Mouse (Mus musculus) stomach, postnatal 0 days (tissue): ENCODE measurements around the gene Ctsf. TPM values are rescaled to one million over a fixed set of nuclear protein-coding genes. Genes with fewer than 3 reads are reported as not detected.
A peak's percentile ranks its signal among the peaks of the same experiment; 100 is the strongest.

Source experiments
- ATAC-seq: fragments of 200-750 bp; cut with Nextera tagmentation; 2 replicates; pipeline ENCODE4 v1.8.0; 2017; ENCODE audit not compliant: low FRiP score, low TSS enrichment
- DNase-seq: peaks from one replicate; pipeline ENCODE4 v3.0.0-alpha.2; 2016; ENCODE audit warnings: low spot score
- H3K27ac ChIP-seq: fragments of 300-500 bp; sonication (generic); replicated peaks from 2 replicates; pipeline ENCODE4 v1.5.1; 2014; ENCODE audit warnings: mild to moderate bottlenecking, control low read depth
- H3K27me3 ChIP-seq: fragments of 300-500 bp; sonication (generic); 2 replicates; pipeline ENCODE4 v1.6.1; 2014; ENCODE audit warnings: low read length; ENCODE audit not compliant: control insufficient read depth, insufficient read depth
- H3K36me3 ChIP-seq: fragments of 300-500 bp; sonication (generic); 2 replicates; pipeline ENCODE4 v1.6.1; 2014; ENCODE audit warnings: low read length, mixed read lengths; ENCODE audit not compliant: control insufficient read depth, insufficient read depth
- H3K4me1 ChIP-seq: fragments of 300-500 bp; sonication (generic); replicated peaks from 2 replicates; pipeline ENCODE4 v1.6.1; 2014; ENCODE audit warnings: antibody characterized with exemption; ENCODE audit not compliant: control insufficient read depth, insufficient read depth
- H3K4me2 ChIP-seq: fragments of 300-500 bp; sonication (generic); replicated peaks from 2 replicates; pipeline ENCODE4 v1.6.1; 2014; ENCODE audit warnings: low read depth, mild to moderate bottlenecking, control low read depth, moderate library complexity
- H3K4me3 ChIP-seq: fragments of 300-500 bp; sonication (generic); 2 replicates; pipeline ENCODE4 v1.5.1; 2014; ENCODE audit warnings: low read depth, low read length, control low read depth
- H3K9ac ChIP-seq: fragments of 300-500 bp; sonication (generic); 2 replicates; pipeline ENCODE4 v1.6.1; 2014; ENCODE audit warnings: mild to moderate bottlenecking, low read length, control low read depth, mixed read lengths
- H3K9me3 ChIP-seq: fragments of 300-500 bp; sonication (generic); 2 replicates; pipeline ENCODE4 v1.6.1; 2016; ENCODE audit warnings: low read length; ENCODE audit not compliant: control insufficient read depth
- CTCF ChIP-seq: IDR thresholded peaks from 2 replicates; pipeline ENCODE4 v1.5.1; 2016; ENCODE audit warnings: antibody characterized with exemption, low read depth, mild to moderate bottlenecking, moderate library complexity
- EP300 ChIP-seq: optimal IDR thresholded peaks from 2 replicates; pipeline ENCODE3; 2016; ENCODE audit warnings: antibody characterized with exemption
- WGBS: fragments of 180-500 bp; shearing (Covaris S2); extraction: QIAGEN DNeasy Blood & Tissue Kit; methylation state at CpG from one replicate; pipeline ENCODE4 v1.1.7; 2014; 5-methylcytosine and 5-hydroxymethylcytosine counted together
- polyA plus RNA-seq: library from polyadenylated mRNA; unstranded; fragments of >200 nt; fragmentation: Nextera tagmentation; extraction: Ambion mirVana; gene quantifications from 2 replicates; pipeline ENCODE4 v1.2.1, GENCODE M21; 2015

The Ctsf gene
- polyA plus RNA-seq, 1 experiment from 2014 or later = 24.1 TPM

DNA sequence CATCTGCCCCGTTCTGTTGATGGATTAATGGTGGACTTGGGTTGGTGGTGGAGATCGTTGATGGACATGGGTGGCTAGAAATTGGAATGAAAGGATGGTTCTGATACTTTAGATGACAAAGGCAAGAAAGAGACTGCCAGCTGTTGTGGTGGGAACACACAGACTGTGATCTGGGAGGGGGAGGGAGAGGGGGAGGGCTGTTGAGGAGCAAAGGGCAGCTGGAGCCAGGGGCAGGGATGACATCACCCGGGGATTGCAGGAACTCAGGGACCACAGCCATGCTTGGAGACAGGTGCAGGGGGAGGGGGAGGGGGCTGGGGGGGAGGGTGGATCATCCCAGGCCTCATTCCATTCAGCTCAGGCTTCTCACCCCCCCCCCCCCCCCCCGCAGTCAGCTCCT is 21.3 kb downstream of the Ctsf start:
- ATAC-seq = no peak
- Histone ChIP-seq H3K27ac (no peak overlapping the region), H3K9me3 (no peaks in the 10 kb centered on the region), H3K36me3 (no peaks in the 10 kb centered on the region), H3K4me1 (no peaks in the 10 kb centered on the region), H3K4me3 (no peak overlapping the region), H3K9ac (no peak overlapping the region), H3K27me3 (no peaks in the 10 kb centered on the region), H3K4me2 (no peak overlapping the region)
- WGBS = 72% methylated on average over 2 of the region's 4 CpGs
- no peak for DNase-seq
- TF ChIP-seq CTCF (no peak), EP300 (no peak)

DNA sequence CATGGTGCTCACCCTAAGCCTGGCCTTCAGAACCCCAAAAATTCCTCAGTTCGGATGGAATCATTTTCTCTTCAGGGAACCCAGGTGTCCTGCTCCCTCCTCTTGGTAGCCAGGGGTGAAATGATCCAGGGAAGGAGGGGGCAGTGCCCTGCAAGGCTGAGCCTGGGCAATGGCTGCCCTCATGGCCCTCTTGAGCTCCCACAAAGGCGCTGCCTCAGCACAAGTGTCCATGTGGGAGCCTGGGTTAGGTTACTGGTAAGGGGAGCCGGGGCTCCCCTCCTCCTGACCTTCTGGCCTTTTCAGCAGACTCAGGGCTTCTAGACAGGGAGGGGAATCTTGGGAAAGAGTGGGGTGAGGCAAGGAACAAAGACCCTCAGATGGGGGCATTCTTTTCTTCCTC is 21.8 kb downstream of the Ctsf start:
- Histone ChIP-seq H3K4me1 (no peaks in the 10 kb centered on the region), H3K4me3 (no peak overlapping the region), H3K9me3 (no peaks in the 10 kb centered on the region), H3K9ac (no peak overlapping the region), H3K36me3 (no peaks in the 10 kb centered on the region), H3K27me3 (no peaks in the 10 kb centered on the region), H3K27ac (no peak overlapping the region), H3K4me2 (0 out of 2 replicates have a peak overlapping the region, but pooled peaks have one; percentile 3)
- WGBS = 67% methylated on average over 3 of the region's 3 CpGs
- no peak for TF ChIP-seq EP300
- TF ChIP-seq CTCF = no peak
- no peak for DNase-seq
- ATAC-seq = no peak

DNA sequence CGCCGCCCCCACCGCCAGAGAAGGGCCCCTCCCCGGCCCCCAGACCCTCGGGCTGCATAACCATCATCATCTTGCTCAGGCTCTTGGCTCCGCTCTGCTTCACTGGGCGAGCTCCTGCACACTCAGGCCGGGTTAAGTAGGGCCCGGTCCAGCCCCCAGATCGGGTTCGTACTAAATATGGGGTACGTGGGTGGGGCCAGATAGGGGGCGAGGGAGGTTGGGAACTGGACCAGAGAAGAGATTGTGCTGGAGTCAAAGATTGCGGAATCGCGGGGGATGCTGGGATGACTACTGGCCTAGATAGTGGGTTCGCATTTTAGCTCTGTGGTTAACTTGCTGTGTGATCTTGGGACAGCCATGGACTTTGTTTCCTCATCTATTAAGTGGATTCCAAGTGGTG is 22.9 kb downstream of the Ctsf start, which contains the start of gene Actn3:
Gene Actn3, minus strand, starts transcription at position 125 of the 400 bp plus-strand sequence.
- DNase-seq (peak; percentile 33), ATAC-seq (peak; percentile 8; the same call in 1 of the 2 replicates)
- WGBS = 4% methylated on average over 17 of the region's 17 CpGs

DNA sequence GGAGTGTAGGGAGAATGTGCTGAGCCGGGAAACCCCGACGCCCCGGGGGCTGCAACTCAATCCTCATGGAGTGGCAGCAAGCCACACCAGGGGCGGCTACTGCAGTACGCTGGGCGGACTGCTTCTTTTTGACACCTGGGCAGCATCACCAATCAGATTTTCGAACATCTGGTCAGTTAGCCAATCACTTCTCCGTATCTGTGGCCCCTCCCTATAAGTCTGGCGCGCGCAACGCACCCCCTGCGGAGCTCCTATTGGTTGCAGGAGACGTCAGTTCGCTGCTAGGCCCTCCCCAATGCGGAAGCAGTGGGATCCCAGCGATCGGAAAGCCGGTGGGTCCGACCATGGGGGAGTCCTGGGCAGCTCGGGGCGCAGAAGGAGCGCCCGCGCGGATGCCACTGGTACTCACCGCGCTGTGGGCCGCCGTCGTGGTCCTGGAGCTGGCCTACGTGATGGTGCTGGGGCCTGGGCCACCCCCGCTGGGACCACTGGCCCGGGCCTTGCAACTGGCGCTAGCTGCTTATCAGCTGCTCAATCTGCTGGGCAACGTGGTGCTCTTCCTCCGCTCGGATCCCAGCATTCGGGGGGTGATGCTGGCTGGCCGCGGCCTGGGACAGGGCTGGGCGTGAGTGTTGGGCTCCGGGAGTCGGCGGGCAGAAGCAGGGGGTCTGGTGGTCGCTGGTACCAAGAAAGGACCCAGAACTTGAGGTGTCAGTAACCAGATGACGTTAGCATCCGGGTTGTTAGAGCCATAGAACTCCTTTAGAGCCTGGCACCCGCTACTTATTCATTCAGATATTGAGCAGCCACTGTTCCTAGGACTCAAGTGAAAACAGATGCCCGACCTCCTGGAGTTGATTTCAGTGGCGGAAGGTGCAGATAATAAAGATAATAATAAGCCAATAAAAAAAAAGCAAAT is 23.7 kb downstream of the Ctsf start, which contains the start of gene Zdhhc24:
Gene Zdhhc24, plus strand, starts transcription at position 264 of the 919 bp plus-strand sequence.
- no peaks in the 10 kb centered on the region for H3K4me1 ChIP-seq
- no peaks in the 10 kb centered on the region for H3K9me3 ChIP-seq
- peak within 1 kb of the TSS; percentile 91 for H3K9ac ChIP-seq
- H3K4me2 ChIP-seq = peak within 1 kb of the TSS; percentile 91
- ATAC-seq (peak; percentile 99), DNase-seq (peak; percentile 95)
- H3K27me3 ChIP-seq = no peaks in the 10 kb centered on the region
- no peaks in the 10 kb centered on the region for H3K36me3 ChIP-seq
- WGBS = 1% methylated on average over 52 of the region's 52 CpGs
- peak within 1 kb of the TSS; percentile 89 for H3K4me3 ChIP-seq
- peak within 1 kb of the TSS; percentile 81 for H3K27ac ChIP-seq
- TF ChIP-seq EP300 (peak; percentile 83), CTCF (no peak)

More for the DNA sequence above, 22.9 kb downstream of the Ctsf start, which contains the start of gene Actn3:
- Histone ChIP-seq H3K36me3 (no peaks in the 10 kb centered on the region), H3K4me1 (no peaks in the 10 kb centered on the region), H3K27ac (peak within 1 kb of the TSS; percentile 81), H3K27me3 (no peaks in the 10 kb centered on the region), H3K4me2 (peak within 1 kb of the TSS; percentile 91), H3K9me3 (no peaks in the 10 kb centered on the region), H3K4me3 (peak within 1 kb of the TSS; percentile 89), H3K9ac (peak within 1 kb of the TSS; percentile 91)
- TF ChIP-seq CTCF (no peak), EP300 (no peak)

DNA sequence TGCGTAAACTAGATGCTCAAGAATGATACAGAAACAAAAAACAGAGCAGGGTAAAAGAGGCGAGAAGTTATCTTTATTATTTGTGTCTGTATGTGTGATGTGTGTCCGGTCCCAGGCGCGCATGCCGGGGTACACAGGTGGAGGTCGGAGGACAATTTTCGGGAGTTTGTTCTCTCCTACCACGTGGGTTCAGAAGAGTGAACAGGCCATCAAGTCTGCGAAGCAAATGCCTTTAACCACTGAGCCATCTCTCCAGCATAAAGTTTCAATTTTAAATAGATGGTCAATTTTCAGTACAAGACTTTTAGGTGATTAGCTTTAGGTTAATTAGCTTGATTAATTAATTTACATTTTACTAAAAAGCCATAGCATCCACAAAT is 24.4 kb downstream of the Ctsf start:
- 56% methylated on average over 10 of the region's 10 CpGs for WGBS
- TF ChIP-seq CTCF = no peak
- no peak for TF ChIP-seq EP300
- H3K4me2 ChIP-seq = peak overlapping the region; percentile 91
- DNase-seq (no peak), ATAC-seq (no peak)
- no peak overlapping the region; the same call in 1 of the 2 replicates for H3K9ac ChIP-seq
- no peaks in the 10 kb centered on the region for H3K4me1 ChIP-seq
- H3K9me3 ChIP-seq = no peaks in the 10 kb centered on the region
- peak overlapping the region; percentile 89; the same call in 1 of the 2 replicates for H3K4me3 ChIP-seq
- H3K27me3 ChIP-seq = no peaks in the 10 kb centered on the region
- no peak overlapping the region for H3K27ac ChIP-seq
- no peaks in the 10 kb centered on the region for H3K36me3 ChIP-seq

DNA sequence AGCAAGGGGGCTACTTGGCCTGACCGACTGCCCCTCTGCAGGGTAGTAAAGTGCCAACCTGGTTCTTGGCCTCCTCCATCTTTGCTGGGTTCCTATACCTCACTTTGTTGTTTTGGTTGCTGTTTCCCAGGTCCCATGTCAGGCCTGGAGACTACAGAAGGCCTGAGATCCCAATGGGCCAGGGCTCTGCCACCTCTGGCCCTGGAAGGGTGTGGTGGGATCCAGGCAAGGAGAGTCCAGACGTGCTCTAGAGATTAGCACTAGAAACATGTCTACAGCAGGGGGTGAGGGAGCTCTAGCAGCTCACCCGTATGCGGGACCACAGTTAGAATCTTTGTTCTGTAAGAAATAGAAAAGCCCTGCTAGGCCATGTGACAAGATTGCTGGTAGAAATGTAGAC is 29.0 kb downstream of the Ctsf start:
- H3K9me3 ChIP-seq = no peaks in the 10 kb centered on the region
- H3K9ac ChIP-seq = no peak overlapping the region
- TF ChIP-seq EP300 = no peak
- TF ChIP-seq CTCF = no peak
- ATAC-seq = no peak
- 78% methylated on average over 4 of the region's 4 CpGs for WGBS
- H3K27me3 ChIP-seq = no peaks in the 10 kb centered on the region
- no peak overlapping the region for H3K27ac ChIP-seq
- DNase-seq = no peak
- no peak overlapping the region for H3K4me3 ChIP-seq
- H3K36me3 ChIP-seq = no peaks in the 10 kb centered on the region
- no peaks in the 10 kb centered on the region for H3K4me1 ChIP-seq
- no peak overlapping the region for H3K4me2 ChIP-seq
